Comparison of ENCODE assay signal across 20 mouse cellular contexts in genomic region chr5:64601285-64601684, GRCm38 (mm10).
DNase-seq lines count a peak whose midpoint lies in the region; ATAC-seq and TF ChIP-seq lines count a peak whose summit lies in the region.
"Had no signal": no experiment of that assay in that cellular context is flagged by ENCODE, and none has a peak within 500 bp of the region (broad histone marks: within the 10 kb centered on the region; RNA-seq: fewer than 3 reads in every experiment).

No protein-coding gene starts in this region.

- H3K36me3 ChIP-seq in midbrain, embryonic 10.5 days, result no peaks in the 10 kb centered on the region
- no peaks in the 10 kb centered on the region for H3K36me3 ChIP-seq in midbrain, embryonic 14.5 days (ENCODE audit: control insufficient read depth, insufficient read depth, low read length)
- H3K36me3 ChIP-seq in embryonic facial prominence, embryonic 12.5 days, result no peaks in the 10 kb centered on the region
- no peaks in the 10 kb centered on the region for H3K36me3 ChIP-seq in liver, postnatal 0 days (replicated peaks; ENCODE audit: insufficient read depth, low read length)
- no peaks in the 10 kb centered on the region for H3K36me3 ChIP-seq in heart, embryonic 11.5 days (ENCODE audit: control insufficient read depth, insufficient read depth, low read length)
- H3K36me3 ChIP-seq: neural tube, embryonic 13.5 days had no signal

- H3K9ac ChIP-seq in midbrain, embryonic 14.5 days (replicated peaks; ENCODE audit: low read length), result no peak overlapping the region
- no peak overlapping the region for H3K9ac ChIP-seq in embryonic facial prominence, embryonic 12.5 days
- H3K9ac ChIP-seq in liver, postnatal 0 days (replicated peaks), result no peak overlapping the region; the same call in 1 of the 2 replicates
- no peak overlapping the region; the same call in 1 of the 2 replicates for H3K9ac ChIP-seq in heart, embryonic 11.5 days (ENCODE audit: low read depth, low read length)
- H3K9ac ChIP-seq: neural tube, embryonic 13.5 days had no signal

- no peak for ATAC-seq in midbrain, embryonic 14.5 days (ENCODE audit: low FRiP score, low TSS enrichment)
- peak; percentile 26; the same call in 1 of the 2 replicates for ATAC-seq in embryonic facial prominence, embryonic 12.5 days (ENCODE audit: insufficient number of reproducible peaks, insufficient read depth, low FRiP score, low TSS enrichment)
- ATAC-seq in liver, postnatal 0 days, result peak; percentile 52
- ATAC-seq in heart, embryonic 11.5 days (replicated peaks; ENCODE audit: insufficient number of reproducible peaks, low FRiP score, low TSS enrichment), result no peak
- ATAC-seq: forebrain, embryonic 16.5 days; inflammation-experienced regulatory T-cells, adult 6 months; Patski had no signal

- peak; percentile 97 for TF ChIP-seq EP300 in liver, postnatal 0 days (IDR thresholded peaks at IDR 0.05; ENCODE audit: low read depth)

- H3K9me3 ChIP-seq in midbrain, embryonic 10.5 days (replicated peaks), result 0 out of 2 replicates have a peak, but pooled peaks cover 2% of the 10 kb centered on the region
- H3K9me3 ChIP-seq in midbrain, embryonic 14.5 days (ENCODE audit: control insufficient read depth, low read length), result no peaks in the 10 kb centered on the region
- no peaks in the 10 kb centered on the region for H3K9me3 ChIP-seq in embryonic facial prominence, embryonic 12.5 days
- H3K9me3 ChIP-seq in liver, postnatal 0 days (ENCODE audit: low read length), result no peaks in the 10 kb centered on the region
- no peaks in the 10 kb centered on the region for H3K9me3 ChIP-seq in heart, embryonic 11.5 days (replicated peaks; ENCODE audit: control insufficient read depth, low read length)
- H3K9me3 ChIP-seq: neural tube, embryonic 13.5 days had no signal

- no peaks in the 10 kb centered on the region for H3K27me3 ChIP-seq in midbrain, embryonic 10.5 days (ENCODE audit: low read depth, poor library complexity, severe bottlenecking)
- H3K27me3 ChIP-seq in midbrain, embryonic 14.5 days (ENCODE audit: control insufficient read depth, insufficient read depth, low read length), result no peaks in the 10 kb centered on the region
- no peaks in the 10 kb centered on the region for H3K27me3 ChIP-seq in embryonic facial prominence, embryonic 12.5 days
- no peaks in the 10 kb centered on the region for H3K27me3 ChIP-seq in liver, postnatal 0 days (ENCODE audit: insufficient read depth, low read length)
- no peaks in the 10 kb centered on the region for H3K27me3 ChIP-seq in heart, embryonic 11.5 days (ENCODE audit: control insufficient read depth, insufficient read depth, low read length)
- H3K27me3 ChIP-seq: neural tube, embryonic 13.5 days; Patski had no signal

- no peak overlapping the region for H3K4me3 ChIP-seq in midbrain, embryonic 10.5 days
- no peak overlapping the region for H3K4me3 ChIP-seq in midbrain, embryonic 14.5 days (replicated peaks; ENCODE audit: low read depth, low read length)
- no peak overlapping the region for H3K4me3 ChIP-seq in embryonic facial prominence, embryonic 12.5 days
- H3K4me3 ChIP-seq in liver, postnatal 0 days (ENCODE audit: low read depth, low read length), result no peak overlapping the region
- no peak overlapping the region for H3K4me3 ChIP-seq in heart, embryonic 11.5 days (ENCODE audit: low read depth, low read length)
- H3K4me3 ChIP-seq: neural tube, embryonic 13.5 days had no signal

- 78% methylated on average over 8 of the region's 8 CpGs for WGBS in midbrain, embryonic 10.5 days
- 73% methylated on average over 8 of the region's 8 CpGs for WGBS in midbrain, embryonic 14.5 days
- 72% methylated on average over 8 of the region's 8 CpGs for WGBS in embryonic facial prominence, embryonic 12.5 days
- 40% methylated on average over 8 of the region's 8 CpGs for WGBS in liver, postnatal 0 days (ENCODE audit: insufficient replicate concordance)
- 15% methylated on average over 8 of the region's 8 CpGs for WGBS in heart, embryonic 11.5 days (ENCODE audit: insufficient replicate concordance)

- TF ChIP-seq CTCF in liver, postnatal 0 days (IDR thresholded peaks at IDR 0.05; ENCODE audit: low read depth), result no peak

- peak overlapping the region; percentile 65 for H3K27ac ChIP-seq in midbrain, embryonic 10.5 days (replicated peaks)
- no peak overlapping the region for H3K27ac ChIP-seq in midbrain, embryonic 14.5 days (replicated peaks; ENCODE audit: low read depth, low read length)
- H3K27ac ChIP-seq in embryonic facial prominence, embryonic 12.5 days, result peak overlapping the region; percentile 17; the same call in 1 of the 2 replicates
- 0 out of 2 replicates have a peak overlapping the region, but pooled peaks have one; percentile 7 for H3K27ac ChIP-seq in liver, postnatal 0 days (ENCODE audit: low read depth)
- H3K27ac ChIP-seq in heart, embryonic 11.5 days (ENCODE audit: low read depth, low read length), result no peak overlapping the region
- H3K27ac ChIP-seq: neural tube, embryonic 13.5 days had no signal

- DNase-seq in midbrain, embryonic 10.5 days (ENCODE audit: low spot score), result no peak
- no peak for DNase-seq in midbrain, embryonic 14.5 days
- peak; percentile 45 for DNase-seq in liver
- DNase-seq in liver, postnatal 0 days, result no peak
- no peak for DNase-seq in adrenal gland, postnatal 10 days
- DNase-seq in cerebellum, postnatal 10 days, result no peak
- DNase-seq: adrenal gland, postnatal 14 days; cerebellum, adult 11 months; cerebellum, postnatal 36 days; kidney, adult 2 months; kidney, postnatal 10 days; lung, adult 18-20 months; lung, postnatal 14 days; thymus, postnatal 4 days had no signal

- no peak overlapping the region for H3K4me2 ChIP-seq in midbrain, embryonic 14.5 days (ENCODE audit: low read length)
- H3K4me2 ChIP-seq in embryonic facial prominence, embryonic 12.5 days (replicated peaks), result no peak overlapping the region
- 0 out of 2 replicates have a peak overlapping the region, but pooled peaks have one; percentile 10 for H3K4me2 ChIP-seq in liver, postnatal 0 days (ENCODE audit: low read depth, low read length)
- no peak overlapping the region for H3K4me2 ChIP-seq in heart, embryonic 11.5 days
- H3K4me2 ChIP-seq: neural tube, embryonic 13.5 days had no signal

- H3K4me1 ChIP-seq in midbrain, embryonic 10.5 days, result peaks cover 54% of the 10 kb centered on the region
- peaks cover 13% of the 10 kb centered on the region; the same call in 1 of the 2 replicates for H3K4me1 ChIP-seq in midbrain, embryonic 14.5 days (ENCODE audit: control insufficient read depth, insufficient read depth, low read length)
- H3K4me1 ChIP-seq in embryonic facial prominence, embryonic 12.5 days, result peaks cover 20% of the 10 kb centered on the region
- H3K4me1 ChIP-seq in liver, postnatal 0 days (ENCODE audit: insufficient read depth), result peaks cover 25% of the 10 kb centered on the region
- H3K4me1 ChIP-seq in heart, embryonic 11.5 days (ENCODE audit: control insufficient read depth, insufficient read depth, low read length), result peaks cover 36% of the 10 kb centered on the region

Comparison
In these comparisons a context has a peak if more than half of its experiments do, and no peak if none do; other contexts are left out.
1. H3K27ac ChIP-seq: peak in midbrain, embryonic 10.5 days (single experiment), embryonic facial prominence, embryonic 12.5 days (single experiment) and liver, postnatal 0 days (single experiment); none in midbrain, embryonic 14.5 days (single experiment) and heart, embryonic 11.5 days (single experiment).
2. ATAC-seq: peak in embryonic facial prominence, embryonic 12.5 days (single experiment) and liver, postnatal 0 days (single experiment); none in midbrain, embryonic 14.5 days (single experiment) and heart, embryonic 11.5 days (single experiment).